Mouse (Mus musculus): ENCODE results near the gene Kcnip1.

DNA sequence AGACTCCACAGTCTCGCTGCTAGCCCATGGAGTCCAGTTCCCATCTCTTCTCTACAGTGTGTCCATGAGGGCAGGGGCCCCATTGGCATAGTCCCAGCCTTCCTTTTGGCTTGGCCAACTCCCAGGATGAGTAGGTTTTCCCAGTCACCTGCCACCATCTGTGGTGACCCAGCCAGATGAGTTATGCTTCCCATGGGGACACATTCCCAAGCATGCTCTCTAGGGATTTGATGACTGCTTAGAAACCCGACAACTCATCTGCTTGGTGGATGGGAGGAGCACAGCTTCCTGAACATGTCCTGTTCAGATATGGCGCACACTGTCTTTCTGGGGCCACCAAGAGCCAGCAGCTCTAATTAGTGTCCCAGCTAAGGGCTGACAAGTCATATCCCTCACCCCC lies 252.8 kb downstream of the Kcnip1 start:
- no peak for TF ChIP-seq ZNF384 (IDR thresholded peaks at IDR 0.05; ENCODE audit: low read depth, low read length)
- TF ChIP-seq POLR2A (IDR thresholded peaks at IDR 0.05; ENCODE audit: low read depth, low read length) = no peak
- TF ChIP-seq CHD2 (IDR thresholded peaks at IDR 0.05; ENCODE audit: low read length) = no peak
- TF ChIP-seq CTCF (conservative IDR thresholded peaks at IDR 0.05 in 1 of 2, IDR thresholded peaks at IDR 0.05 in 1 of 2; ENCODE audit: low read depth in 2 of 2, low read length in 2 of 2) = no peak
- TF ChIP-seq BHLHE40 (IDR thresholded peaks at IDR 0.05; ENCODE audit: low read depth, low read length) = no peak
- TF ChIP-seq MXI1 (IDR thresholded peaks at IDR 0.05; ENCODE audit: low read depth, low read length) = no peak
- TF ChIP-seq RCOR1 (conservative IDR thresholded peaks at IDR 0.05; ENCODE audit: low read depth, low read length) = no peak
- no peak for TF ChIP-seq NELFE (IDR thresholded peaks at IDR 0.05; ENCODE audit: low read depth, low read length)
- TF ChIP-seq UBTF (IDR thresholded peaks at IDR 0.05; ENCODE audit: low read depth, low read length) = no peak
- no peak for TF ChIP-seq E2F4 (IDR thresholded peaks at IDR 0.05; ENCODE audit: insufficient replicate concordance, low read depth, low read length)
